Mouse (Mus musculus): Measurements from ENCODE around the gene Cpb2.

GRCm38 (mm10) chr14:75206307-75206706 is 35.8 kb upstream of the Cpb2 start:
- TF ChIP-seq CTCF (IDR thresholded peaks at IDR 0.05; ENCODE audit: low read depth) (no peak), EP300 (IDR thresholded peaks at IDR 0.05; ENCODE audit: low read depth) (no peak)

Data from heart, postnatal 0 days (tissue).